11 mouse cellular contexts compared by ENCODE assay signal in genomic region chr6:59456116-59456515, GRCm38 (mm10).
"Had no signal": no experiment of that assay in that cellular context is flagged by ENCODE, and none has a peak within 500 bp of the region (broad histone marks: within the 10 kb centered on the region; RNA-seq: fewer than 3 reads in every experiment).

No protein-coding gene starts in this region.

- H3K36me3 ChIP-seq: limb, embryonic 12.5 days; liver, embryonic 15.5 days; neural tube, embryonic 12.5 days had no signal

- H3K9ac ChIP-seq: limb, embryonic 12.5 days; liver, embryonic 15.5 days; neural tube, embryonic 12.5 days had no signal

- H3K9me3 ChIP-seq: limb, embryonic 12.5 days; liver, embryonic 15.5 days; neural tube, embryonic 12.5 days had no signal

- H3K4me1 ChIP-seq: limb, embryonic 12.5 days; liver, embryonic 15.5 days; neural tube, embryonic 12.5 days had no signal

- H3K4me3 ChIP-seq: limb, embryonic 12.5 days; liver, embryonic 15.5 days; neural tube, embryonic 12.5 days had no signal

- H3K27me3 ChIP-seq: limb, embryonic 12.5 days; liver, embryonic 15.5 days; neural tube, embryonic 12.5 days had no signal

- H3K27ac ChIP-seq: limb, embryonic 12.5 days; liver, embryonic 15.5 days; neural tube, embryonic 12.5 days; stomach, postnatal 0 days had no signal

- H3K4me2 ChIP-seq: limb, embryonic 12.5 days; liver, embryonic 11.5 days; liver, embryonic 15.5 days; neural tube, embryonic 12.5 days had no signal

- DNase-seq: lung, adult 2 months; lung, postnatal 36 days; midbrain, embryonic 14.5 days; thymus, postnatal 4 days had no signal

- ATAC-seq: intestine, embryonic 16.5 days; lung, postnatal 0 days had no signal
